Mouse (Mus musculus) ES-Bruce4 (cell line): ENCODE results near the gene Tbc1d16. TPM values are rescaled to one million over a fixed set of nuclear protein-coding genes. Genes with fewer than 3 reads are reported as not detected.

Source experiments
- H3K27ac ChIP-seq: 2 replicates; pipeline ENCODE4 v1.5.1; 2012; ENCODE audit warnings: low read length, inconsistent platforms; ENCODE audit not compliant: insufficient read depth
- H3K27me3 ChIP-seq: 2 replicates; pipeline ENCODE4 v1.6.1; 2012; ENCODE audit warnings: mild to moderate bottlenecking, low read length, inconsistent platforms; ENCODE audit not compliant: control insufficient read depth, poor library complexity, insufficient read depth, severe bottlenecking
- H3K36me3 ChIP-seq: 2 replicates; pipeline ENCODE4 v1.6.1; 2012; ENCODE audit warnings: inconsistent platforms, mild to moderate bottlenecking, low read length, moderate library complexity; ENCODE audit not compliant: control insufficient read depth, poor library complexity, insufficient read depth, severe bottlenecking
- H3K4me1 ChIP-seq: one replicate; pipeline ENCODE4 v1.8.1; 2011; ENCODE audit warnings: low read length; ENCODE audit not compliant: control insufficient read depth, insufficient read depth
- H3K4me3 ChIP-seq: 2 replicates; pipeline ENCODE4 v1.5.1; 2011; ENCODE audit warnings: low read depth, mild to moderate bottlenecking, low read length
- H3K9ac ChIP-seq: 2 replicates; pipeline ENCODE4 v1.6.1; 2012; ENCODE audit warnings: low read depth, mild to moderate bottlenecking, inconsistent platforms; ENCODE audit not compliant: poor library complexity, severe bottlenecking
- H3K9me3 ChIP-seq: replicated peaks from 2 replicates; pipeline ENCODE4 v1.6.1; 2012; ENCODE audit warnings: mild to moderate bottlenecking, low read length, inconsistent platforms; ENCODE audit not compliant: control insufficient read depth, poor library complexity, insufficient read depth, severe bottlenecking
- CTCF ChIP-seq: IDR thresholded peaks from one replicate; pipeline ENCODE4 v1.8.1; 2011; ENCODE audit warnings: low read depth, low read length
- EP300 ChIP-seq: IDR thresholded peaks from 2 replicates; pipeline ENCODE4 v1.6.1; 2011; ENCODE audit warnings: low read depth, low read length; ENCODE audit not compliant: insufficient read depth
- POLR2A ChIP-seq: IDR thresholded peaks from one replicate; pipeline ENCODE4 v1.8.1; 2011; ENCODE audit warnings: low read length; ENCODE audit not compliant: insufficient read depth
- polyA plus RNA-seq: library from polyadenylated mRNA; stranded (reverse); fragments of >200 nt; gene quantifications from 2 replicates; pipeline ENCODE4 v1.2.4, GENCODE M21; 2011; ENCODE audit warnings: low read depth; ENCODE audit not compliant: missing spikeins, insufficient read depth, insufficient read length

The Tbc1d16 gene
- polyA plus RNA-seq, 1 experiment = 15.9 TPM

DNA sequence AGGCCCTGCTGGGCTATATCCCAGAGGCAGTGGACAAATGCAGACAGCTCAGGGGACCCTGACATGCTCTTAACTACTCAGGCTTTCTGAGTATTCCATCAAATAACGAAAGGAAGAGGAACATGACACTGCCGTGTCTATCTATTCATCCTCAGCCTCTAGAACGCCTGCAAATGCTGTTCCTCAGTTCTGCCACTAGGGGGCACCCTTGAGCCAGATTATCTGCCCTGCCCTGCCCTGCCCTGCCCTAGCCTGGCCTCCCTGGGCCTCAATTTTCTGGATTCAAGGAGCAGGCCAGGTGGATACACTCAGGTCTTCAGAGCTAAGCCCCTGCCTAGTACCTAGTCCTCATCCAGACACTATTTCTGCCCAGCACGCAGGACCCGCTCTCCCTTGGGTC, 24.9 kb downstream of the Tbc1d16 start:
- H3K27ac ChIP-seq = no peak overlapping the region
- no peaks in the 10 kb centered on the region for H3K4me1 ChIP-seq
- H3K9ac ChIP-seq = no peak overlapping the region
- no peaks in the 10 kb centered on the region for H3K9me3 ChIP-seq
- H3K36me3 ChIP-seq = no peaks in the 10 kb centered on the region
- TF ChIP-seq EP300 (no peak), CTCF (peak; percentile 87)
- H3K4me3 ChIP-seq = no peak overlapping the region
- H3K27me3 ChIP-seq = no peaks in the 10 kb centered on the region

DNA sequence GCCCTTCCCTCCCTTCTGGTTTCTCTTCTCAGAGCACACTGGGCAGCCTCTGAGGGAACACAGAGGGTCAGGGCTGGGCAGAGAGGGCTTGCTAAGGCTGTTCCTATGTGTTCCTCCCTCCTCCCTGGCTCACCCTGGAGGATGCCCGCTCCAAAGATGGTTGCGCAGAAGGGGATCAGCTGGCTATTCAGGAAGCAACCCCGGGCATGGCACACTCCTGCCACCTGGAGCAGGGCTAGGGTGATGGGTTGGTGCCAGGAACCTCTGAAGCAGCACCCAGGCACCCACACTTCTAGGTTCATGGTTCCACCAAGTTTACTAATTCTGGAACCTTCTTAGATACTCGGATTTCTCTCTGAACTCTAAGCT, 29.1 kb downstream of the Tbc1d16 start:
- Histone ChIP-seq H3K9me3 (no peaks in the 10 kb centered on the region), H3K9ac (no peak overlapping the region), H3K27ac (no peak overlapping the region), H3K4me1 (no peaks in the 10 kb centered on the region), H3K36me3 (no peaks in the 10 kb centered on the region), H3K27me3 (no peaks in the 10 kb centered on the region), H3K4me3 (no peak overlapping the region)
- TF ChIP-seq CTCF (no peak), EP300 (no peak), POLR2A (no peak)

DNA sequence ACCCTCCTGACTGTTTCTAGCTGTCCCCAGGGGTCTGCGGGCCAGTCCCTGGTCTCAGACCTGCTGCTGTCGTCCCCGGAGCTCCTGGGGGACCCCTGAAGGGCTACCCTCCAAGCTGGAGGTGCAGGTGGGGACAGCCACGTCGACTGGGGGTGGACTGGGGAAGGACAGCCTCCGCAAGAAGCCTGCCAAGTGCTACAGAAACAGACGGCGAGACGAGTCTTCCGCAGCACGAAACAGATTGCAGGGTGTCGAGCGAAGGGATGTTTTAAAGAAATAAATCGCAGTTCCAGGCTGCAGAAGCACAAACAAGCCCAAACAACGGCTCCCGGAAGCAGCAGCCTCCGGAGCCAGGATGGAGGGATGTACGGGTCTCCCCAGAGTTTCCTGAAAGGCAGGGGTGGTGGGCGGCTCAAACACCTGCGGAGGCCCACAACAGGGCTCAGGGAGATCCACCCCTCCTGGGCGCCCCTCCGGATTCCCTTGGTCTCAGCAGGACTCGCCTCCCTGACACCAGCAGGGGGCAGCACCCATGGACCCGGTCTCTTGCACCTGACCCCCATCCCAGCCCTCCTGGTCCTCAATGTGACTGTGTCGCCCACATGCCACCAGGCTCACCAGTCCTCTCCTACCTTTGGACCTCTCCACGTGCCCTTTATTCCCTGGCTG, 29.6 kb downstream of the Tbc1d16 start:
- Histone ChIP-seq H3K9me3 (no peaks in the 10 kb centered on the region), H3K9ac (no peak overlapping the region), H3K36me3 (no peaks in the 10 kb centered on the region), H3K27ac (no peak overlapping the region), H3K27me3 (no peaks in the 10 kb centered on the region), H3K4me3 (no peak overlapping the region), H3K4me1 (no peaks in the 10 kb centered on the region)
- TF ChIP-seq POLR2A (no peak), CTCF (peak; percentile 72)

DNA sequence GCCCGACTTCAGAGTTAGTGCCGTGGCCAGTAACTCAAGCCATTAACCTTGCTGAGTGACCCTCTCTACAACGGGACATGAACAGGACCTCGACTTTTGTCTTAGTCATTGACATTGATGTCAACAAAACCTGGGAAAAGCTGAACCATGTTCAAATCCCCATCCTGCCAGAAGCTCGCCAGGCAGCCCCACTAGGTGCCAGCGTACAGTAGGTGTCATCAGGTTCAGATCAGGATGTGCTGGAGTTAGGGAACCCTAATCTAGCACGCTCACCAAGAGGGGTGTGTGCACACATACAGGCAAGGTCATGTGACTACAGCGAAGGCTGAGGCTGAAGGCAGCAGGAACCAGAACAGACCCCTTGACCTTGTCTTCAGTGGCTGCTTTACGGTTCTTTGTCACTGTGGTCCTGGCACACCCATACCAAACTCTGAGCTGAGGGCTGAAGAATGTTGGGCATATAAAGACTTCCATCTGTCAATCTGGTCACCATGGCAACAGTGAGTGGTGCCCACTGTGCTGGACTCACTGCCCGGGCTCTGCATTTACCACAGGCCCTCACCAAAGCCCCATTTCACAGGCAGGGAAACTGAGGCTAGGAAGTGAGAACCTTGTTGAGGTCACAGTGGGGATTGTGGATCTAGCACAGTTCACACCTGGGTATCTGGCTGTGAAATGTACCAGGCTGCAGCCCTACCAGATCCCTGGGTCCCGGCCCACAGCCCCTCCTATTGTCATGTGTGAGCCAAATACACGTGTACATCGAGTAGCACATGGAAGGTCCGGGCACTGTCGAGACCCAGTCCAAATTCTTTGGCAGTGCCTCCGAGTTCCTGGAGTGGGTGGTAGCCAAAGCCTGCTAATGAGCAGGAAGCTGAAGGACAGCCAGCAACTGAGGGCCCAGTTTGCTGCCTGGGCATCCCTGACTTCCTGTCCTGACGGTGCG, 30.4 kb downstream of the Tbc1d16 start:
- Histone ChIP-seq H3K9me3 (no peaks in the 10 kb centered on the region), H3K27ac (no peak overlapping the region), H3K4me3 (no peak overlapping the region), H3K27me3 (no peaks in the 10 kb centered on the region), H3K9ac (no peak overlapping the region), H3K36me3 (no peaks in the 10 kb centered on the region), H3K4me1 (no peaks in the 10 kb centered on the region)
- TF ChIP-seq POLR2A (no peak), CTCF (no peak), EP300 (no peak)

DNA sequence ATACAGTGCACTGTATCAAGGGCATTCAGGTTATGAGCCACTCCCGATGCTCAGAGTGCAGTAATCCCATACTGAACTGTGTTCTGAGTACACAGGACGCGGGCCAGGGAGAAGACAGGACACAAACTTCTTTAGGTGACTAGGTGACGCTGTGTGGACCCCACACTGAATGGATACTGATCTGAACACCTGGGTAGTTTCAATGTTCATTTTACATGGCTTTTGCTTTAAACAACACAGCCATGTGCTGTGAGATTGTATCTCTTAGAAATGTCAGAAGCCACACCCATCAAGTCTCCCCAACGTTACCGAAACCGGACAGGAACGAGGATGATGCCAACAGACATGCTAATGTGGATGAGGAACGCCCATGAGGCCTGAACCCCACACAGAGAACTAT, 35.7 kb downstream of the Tbc1d16 start:
- TF ChIP-seq POLR2A (no peak), CTCF (no peak), EP300 (no peak)
- H3K27ac ChIP-seq = no peak overlapping the region
- no peaks in the 10 kb centered on the region for H3K9me3 ChIP-seq
- no peaks in the 10 kb centered on the region for H3K27me3 ChIP-seq
- no peak overlapping the region for H3K4me3 ChIP-seq
- no peaks in the 10 kb centered on the region for H3K4me1 ChIP-seq
- H3K9ac ChIP-seq = no peak overlapping the region
- H3K36me3 ChIP-seq = no peaks in the 10 kb centered on the region

DNA sequence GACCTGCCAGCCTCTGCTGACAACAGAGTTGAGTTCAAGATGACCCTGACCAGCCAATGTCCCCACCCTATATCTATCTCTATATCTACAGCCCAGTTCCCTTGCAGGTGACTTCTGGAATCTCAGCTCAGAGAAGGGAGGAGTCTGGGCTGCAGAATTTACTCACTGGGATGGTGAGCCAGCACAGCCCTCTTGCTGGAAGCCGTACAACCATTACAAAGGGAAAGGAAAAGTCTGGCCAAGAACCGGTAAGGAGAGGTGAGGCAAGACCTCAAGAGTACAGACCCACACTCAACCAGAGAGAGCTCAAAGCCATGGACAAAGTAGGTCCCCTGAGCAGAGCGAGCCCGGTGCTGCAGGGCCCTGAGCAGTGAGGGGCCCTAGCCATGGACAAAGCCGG, 36.1 kb downstream of the Tbc1d16 start:
- Histone ChIP-seq H3K9me3 (no peaks in the 10 kb centered on the region), H3K4me1 (peaks cover 1% of the 10 kb centered on the region), H3K27ac (no peak overlapping the region), H3K36me3 (no peaks in the 10 kb centered on the region), H3K27me3 (no peaks in the 10 kb centered on the region), H3K4me3 (no peak overlapping the region), H3K9ac (no peak overlapping the region)
- TF ChIP-seq EP300 (no peak), CTCF (no peak), POLR2A (no peak)
